Mouse (Mus musculus) midbrain, postnatal 0 days (tissue): Measurements from ENCODE around the gene Cdadc1. TPM values are rescaled to one million over a fixed set of nuclear protein-coding genes. Genes with fewer than 3 reads are reported as not detected.

Experiments used
- ATAC-seq: fragments of 200-750 bp; cut with Nextera tagmentation; 2 replicates; pipeline ENCODE4 v1.8.0; 2017; ENCODE audit warnings: moderate number of reproducible peaks, mild to moderate bottlenecking, moderate TSS enrichment, moderate library complexity; ENCODE audit not compliant: low FRiP score
- DNase-seq: peaks from one replicate; pipeline ENCODE4 v3.0.0-alpha.2; 2015; ENCODE audit warnings: low spot score
- H3K27ac ChIP-seq: fragments of 300-500 bp; sonication (generic); 2 replicates; pipeline ENCODE4 v1.5.1; 2014; ENCODE audit warnings: low read depth, mild to moderate bottlenecking, low read length, mixed read lengths
- H3K27me3 ChIP-seq: fragments of 300-500 bp; sonication (generic); 2 replicates; pipeline ENCODE4 v1.6.1; 2014; ENCODE audit warnings: low read length, control low read depth, mixed read lengths; ENCODE audit not compliant: insufficient read depth
- H3K36me3 ChIP-seq: fragments of 300-500 bp; sonication (generic); 2 replicates; pipeline ENCODE4 v1.6.1; 2014; ENCODE audit warnings: low read length, control low read depth, mixed read lengths; ENCODE audit not compliant: insufficient read depth
- H3K4me1 ChIP-seq: fragments of 300-500 bp; sonication (generic); 2 replicates; pipeline ENCODE4 v1.6.1; 2014; ENCODE audit warnings: mild to moderate bottlenecking, control low read depth, antibody characterized with exemption, low read length, mixed read lengths; ENCODE audit not compliant: insufficient read depth
- H3K4me2 ChIP-seq: fragments of 300-500 bp; sonication (generic); 2 replicates; pipeline ENCODE4 v1.6.1; 2014; ENCODE audit warnings: low read depth, mild to moderate bottlenecking, low read length, mixed read lengths; ENCODE audit not compliant: poor library complexity, severe bottlenecking
- H3K4me3 ChIP-seq: fragments of 300-500 bp; sonication (generic); 2 replicates; pipeline ENCODE4 v1.5.1; 2014; ENCODE audit warnings: low read depth, mild to moderate bottlenecking, low read length, moderate library complexity
- H3K9ac ChIP-seq: fragments of 300-500 bp; sonication (generic); replicated peaks from 2 replicates; pipeline ENCODE4 v1.6.1; 2014; ENCODE audit warnings: mild to moderate bottlenecking, low read length, moderate library complexity, mixed read lengths; ENCODE audit not compliant: poor library complexity, severe bottlenecking
- H3K9me3 ChIP-seq: fragments of 300-500 bp; sonication (generic); 2 replicates; pipeline ENCODE4 v1.6.1; 2016; ENCODE audit warnings: low read length, control low read depth
- CTCF ChIP-seq: IDR thresholded peaks from 2 replicates; pipeline ENCODE4 v1.5.1; 2016; ENCODE audit warnings: antibody characterized with exemption, mild to moderate bottlenecking
- WGBS: fragments of 180-500 bp; shearing (Covaris S2); extraction: QIAGEN DNeasy Blood & Tissue Kit; methylation state at CpG from one replicate; pipeline ENCODE4 v1.1.7; 2014; 5-methylcytosine and 5-hydroxymethylcytosine counted together
- polyA plus RNA-seq: library from polyadenylated mRNA; unstranded; fragments of >200 nt; fragmentation: Nextera tagmentation; extraction: Ambion mirVana; gene quantifications from 2 replicates; pipeline ENCODE4 v1.2.1, GENCODE M21; 2015
- total RNA-seq: library from RNA; depleted of rRNA; stranded (reverse); fragments of >200 nt; gene quantifications from 2 replicates; pipeline ENCODE4 v1.2.3, GENCODE M21; 2014; rRNA removed

The Cdadc1 gene
- total and polyA plus RNA-seq, 2 experiments from 2014 or later, result 13.9 to 36.6 TPM

GRCm38 (mm10) chr14:59533908-59534307 is 63.9 kb downstream of the Cdadc1 start:
- Histone ChIP-seq H3K36me3 (no peaks in the 10 kb centered on the region), H3K27me3 (no peaks in the 10 kb centered on the region), H3K4me2 (no peak overlapping the region), H3K9me3 (no peaks in the 10 kb centered on the region), H3K4me1 (no peaks in the 10 kb centered on the region), H3K27ac (no peak overlapping the region), H3K9ac (no peak overlapping the region), H3K4me3 (no peak overlapping the region)
- peak; percentile 17 for DNase-seq
- ATAC-seq, result no peak
- no peak for TF ChIP-seq CTCF

GRCm38 (mm10) chr14:59532986-59533385 is 64.8 kb downstream of the Cdadc1 start:
- H3K9ac ChIP-seq, result no peak overlapping the region
- TF ChIP-seq CTCF, result no peak
- no peaks in the 10 kb centered on the region for H3K4me1 ChIP-seq
- 78% methylated on average over 1 of the region's 1 CpGs for WGBS
- no peak overlapping the region for H3K27ac ChIP-seq
- H3K27me3 ChIP-seq, result no peaks in the 10 kb centered on the region
- no peak overlapping the region for H3K4me2 ChIP-seq
- ATAC-seq (no peak), DNase-seq (no peak)
- no peaks in the 10 kb centered on the region for H3K36me3 ChIP-seq
- H3K9me3 ChIP-seq, result no peaks in the 10 kb centered on the region
- no peak overlapping the region for H3K4me3 ChIP-seq

GRCm38 (mm10) chr14:59530801-59531200 is 67.0 kb downstream of the Cdadc1 start:
- no peak for ATAC-seq

GRCm38 (mm10) chr14:59525843-59526242 is 71.9 kb downstream of the Cdadc1 start:
- no peak for TF ChIP-seq CTCF

More at GRCm38 (mm10) chr14:59530801-59531200, 67.0 kb downstream of the Cdadc1 start:
- Histone ChIP-seq H3K27me3 (no peaks in the 10 kb centered on the region), H3K4me1 (no peaks in the 10 kb centered on the region), H3K9ac (no peak overlapping the region), H3K36me3 (no peaks in the 10 kb centered on the region), H3K4me3 (no peak overlapping the region), H3K27ac (no peak overlapping the region), H3K9me3 (no peaks in the 10 kb centered on the region), H3K4me2 (no peak overlapping the region)
- 81% methylated on average over 1 of the region's 1 CpGs for WGBS
- no peak for DNase-seq
- TF ChIP-seq CTCF, result no peak

GRCm38 (mm10) chr14:59513922-59514444 is 83.8 kb downstream of the Cdadc1 start:
- Histone ChIP-seq H3K9me3 (no peaks in the 10 kb centered on the region), H3K4me3 (no peak overlapping the region), H3K27me3 (no peaks in the 10 kb centered on the region), H3K4me2 (no peak overlapping the region), H3K9ac (no peak overlapping the region), H3K27ac (no peak overlapping the region), H3K36me3 (no peaks in the 10 kb centered on the region), H3K4me1 (no peaks in the 10 kb centered on the region)
- no peak for DNase-seq
- TF ChIP-seq CTCF, result no peak
- ATAC-seq, result no peak
- 89% methylated on average over 6 of the region's 6 CpGs for WGBS

More at GRCm38 (mm10) chr14:59525843-59526242, 71.9 kb downstream of the Cdadc1 start:
- ATAC-seq (no peak), DNase-seq (no peak)
- no peak overlapping the region for H3K27ac ChIP-seq
- H3K9ac ChIP-seq, result no peak overlapping the region
- no peaks in the 10 kb centered on the region for H3K4me1 ChIP-seq
- H3K4me2 ChIP-seq, result no peak overlapping the region
- no peak overlapping the region for H3K4me3 ChIP-seq
- 92% methylated on average over 5 of the region's 5 CpGs for WGBS
- H3K27me3 ChIP-seq, result no peaks in the 10 kb centered on the region
- H3K9me3 ChIP-seq, result no peaks in the 10 kb centered on the region
- no peaks in the 10 kb centered on the region for H3K36me3 ChIP-seq

Other genes with a start within 250 kb of the Cdadc1 start
- gene Phf11d, start 232.5 kb downstream of the Cdadc1 start, total RNA-seq, result 0.11 and 0.42 TPM in 2 replicates
- gene Phf11d, start 232.5 kb downstream of the Cdadc1 start, polyA plus RNA-seq, result 0.43 and 0.58 TPM in 2 replicates
- 0.05 TPM in 1 of 2 replicates, not detected in the other for gene Phf11c, start 202.6 kb downstream of the Cdadc1 start, total RNA-seq
- gene Phf11c, start 202.6 kb downstream of the Cdadc1 start, polyA plus RNA-seq, result 0.05 and 0.06 TPM in 2 replicates
- 2.5 and 2.7 TPM in 2 replicates for gene Setdb2, start 157.1 kb downstream of the Cdadc1 start, total RNA-seq
- gene Setdb2, start 157.1 kb downstream of the Cdadc1 start, polyA plus RNA-seq, result 4.2 and 4.3 TPM in 2 replicates
- 12.3 and 26.5 TPM in 2 replicates for gene Cab39l, start 157.0 kb downstream of the Cdadc1 start, total RNA-seq
- 15.1 and 15.3 TPM in 2 replicates for gene Cab39l, start 157.0 kb downstream of the Cdadc1 start, polyA plus RNA-seq
- gene Shisa2, start 27.3 kb upstream of the Cdadc1 start, total RNA-seq, result 15.1 and 21.0 TPM in 2 replicates
- gene Shisa2, start 27.3 kb upstream of the Cdadc1 start, polyA plus RNA-seq, result 3.5 and 4.8 TPM in 2 replicates